Mouse (Mus musculus): ENCODE data around the gene Gm27021. TPM values are rescaled to one million over a fixed set of nuclear protein-coding genes. Genes with fewer than 3 reads are reported as not detected.

The Gm27021 gene
- total RNA-seq, 2 experiments from 2014 or later, result 1.4 to 2.0 TPM

- no peak for DNase-seq (ENCODE audit: low spot score in 2 of 2)
Measured at GRCm38 (mm10) chr8:120569123-120569522, 98.8 kb downstream of the Gm27021 start.

- no peak for DNase-seq (ENCODE audit: low spot score in 2 of 2)
Measured at GRCm38 (mm10) chr8:120568164-120568798, 99.6 kb downstream of the Gm27021 start.

GRCm38 (mm10) chr8:120567731-120568130 is 100.1 kb downstream of the Gm27021 start:
- no peak for DNase-seq (ENCODE audit: low spot score in 2 of 2)

- DNase-seq (ENCODE audit: low spot score in 2 of 2), result no peak
Measured at GRCm38 (mm10) chr8:120566681-120567080, 101.2 kb downstream of the Gm27021 start.

GRCm38 (mm10) chr8:120565151-120565711 is 102.6 kb downstream of the Gm27021 start:
- DNase-seq (ENCODE audit: low spot score in 2 of 2), result no peak

GRCm38 (mm10) chr8:120563851-120564837 is 103.7 kb downstream of the Gm27021 start:
- DNase-seq (ENCODE audit: low spot score in 2 of 2), result peak in 1 of 2 experiments; percentile 73

- DNase-seq (ENCODE audit: low spot score in 2 of 2), result no peak
Measured at GRCm38 (mm10) chr8:120563348-120563724, 104.5 kb downstream of the Gm27021 start.

- DNase-seq (ENCODE audit: low spot score in 2 of 2), result no peak
Measured at GRCm38 (mm10) chr8:120562680-120563347, 105.1 kb downstream of the Gm27021 start.

- DNase-seq (ENCODE audit: low spot score in 2 of 2), result peak in 1 of 2 experiments; percentile 70
Measured at GRCm38 (mm10) chr8:120561539-120562435, 106.1 kb downstream of the Gm27021 start.

GRCm38 (mm10) chr8:120560535-120560934 is 107.3 kb downstream of the Gm27021 start:
- DNase-seq (ENCODE audit: low spot score in 2 of 2), result no peak

GRCm38 (mm10) chr8:120559654-120560053 is 108.2 kb downstream of the Gm27021 start:
- DNase-seq (ENCODE audit: low spot score in 2 of 2), result peak in 1 of 2 experiments; percentile 77

Other genes with a start within 250 kb of the Gm27021 start
- 1 to 10 TPM; 3.5 to 4.2 TPM for gene Gins2, start 78.8 kb downstream of the Gm27021 start, total RNA-seq (2021)
- 10 to 100 TPM; 17.4 to 17.6 TPM for gene 1190005I06Rik, start 20.4 kb downstream of the Gm27021 start, total RNA-seq (2021)
- gene Cox4i1, start 143 bp upstream of the Gm27021 start, total RNA-seq (2021), result 1,000 to 10,000 TPM; 1,117 to 1,130 TPM
- 10 to 100 TPM; 74.7 to 96.9 TPM for gene Emc8, start 494 bp upstream of the Gm27021 start, total RNA-seq (2021)
- 1 to 10 TPM; 3.7 to 4.6 TPM for gene Irf8, start 68.3 kb upstream of the Gm27021 start, total RNA-seq (2021)